Mouse (Mus musculus) forebrain, embryonic 15.5 days (tissue): ENCODE data around the gene Lgals2. TPM values are rescaled to one million over a fixed set of nuclear protein-coding genes. Genes with fewer than 3 reads are reported as not detected.

Source experiments
- ATAC-seq: fragments of 200-750 bp; cut with Nextera tagmentation; replicated peaks from 2 replicates; pipeline ENCODE4 v1.8.0; 2017; ENCODE audit warnings: mild to moderate bottlenecking, moderate TSS enrichment, moderate library complexity
- H3K27ac ChIP-seq: fragments of 300-500 bp; sonication (generic); replicated peaks from 2 replicates; pipeline ENCODE4 v1.5.1; 2015; ENCODE audit warnings: mild to moderate bottlenecking, inconsistent platforms
- H3K27me3 ChIP-seq: fragments of 300-500 bp; sonication (generic); 2 replicates; pipeline ENCODE4 v1.6.1; 2015; ENCODE audit warnings: inconsistent platforms
- H3K36me3 ChIP-seq: fragments of 300-500 bp; sonication (generic); 2 replicates; pipeline ENCODE4 v1.6.1; 2015; ENCODE audit warnings: mild to moderate bottlenecking, inconsistent platforms
- H3K4me1 ChIP-seq: fragments of 300-500 bp; sonication (generic); 2 replicates; pipeline ENCODE4 v1.6.1; 2015; ENCODE audit warnings: inconsistent platforms
- H3K4me2 ChIP-seq: fragments of 300-500 bp; sonication (generic); replicated peaks from 2 replicates; pipeline ENCODE4 v1.6.1; 2015; ENCODE audit warnings: mild to moderate bottlenecking, inconsistent platforms
- H3K4me3 ChIP-seq: fragments of 300-500 bp; sonication (generic); 2 replicates; pipeline ENCODE4 v1.5.1; 2015; ENCODE audit warnings: mild to moderate bottlenecking, inconsistent platforms
- H3K9ac ChIP-seq: fragments of 300-500 bp; sonication (generic); replicated peaks from 2 replicates; pipeline ENCODE4 v1.6.1; 2015; ENCODE audit warnings: mild to moderate bottlenecking, inconsistent platforms
- H3K9me3 ChIP-seq: fragments of 300-500 bp; sonication (generic); 2 replicates; pipeline ENCODE4 v1.6.1; 2016; ENCODE audit warnings: inconsistent platforms
- WGBS: fragments of 180-500 bp; shearing (Covaris S2); methylation state at CpG from one replicate; pipeline ENCODE4 v1.1.7; 2015; ENCODE audit warnings: mixed read lengths; 5-methylcytosine and 5-hydroxymethylcytosine counted together
- polyA plus RNA-seq: library from polyadenylated mRNA; unstranded; fragments of >200 nt; fragmentation: Nextera tagmentation; extraction: Ambion mirVana; gene quantifications from 2 replicates; pipeline ENCODE4 v1.2.1, GENCODE M21; 2015

Lgals2 gene
- polyA plus RNA-seq, 1 experiment from 2014 or later, result not detected

DNA sequence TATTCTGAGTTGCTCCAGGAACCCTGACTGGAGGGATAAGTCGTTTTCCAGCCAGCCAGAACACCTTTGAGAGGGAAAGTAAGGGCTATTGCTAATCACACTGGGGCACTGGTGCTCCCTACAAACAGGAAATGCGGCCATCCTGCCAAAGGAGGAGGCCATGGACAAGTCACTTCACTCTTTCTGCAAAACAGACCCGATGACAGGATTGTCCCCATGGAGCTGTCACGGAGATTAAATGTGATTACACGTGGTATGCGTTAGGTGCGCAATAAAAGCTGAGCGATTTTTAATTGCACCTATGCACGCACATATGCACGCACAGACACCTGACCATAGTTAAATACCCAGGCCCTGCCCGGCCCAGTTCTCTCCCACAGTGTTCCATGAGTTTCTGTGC lies 14.6 kb downstream of the Lgals2 start:
- 60% methylated on average over 11 of the region's 11 CpGs for WGBS
- Histone ChIP-seq H3K9ac (no peak overlapping the region), H3K4me1 (peaks cover 43% of the 10 kb centered on the region), H3K27me3 (peaks cover 26% of the 10 kb centered on the region), H3K4me2 (no peak overlapping the region), H3K9me3 (no peaks in the 10 kb centered on the region), H3K36me3 (no peaks in the 10 kb centered on the region), H3K27ac (no peak overlapping the region), H3K4me3 (no peak overlapping the region)
- ATAC-seq, result no peak

DNA sequence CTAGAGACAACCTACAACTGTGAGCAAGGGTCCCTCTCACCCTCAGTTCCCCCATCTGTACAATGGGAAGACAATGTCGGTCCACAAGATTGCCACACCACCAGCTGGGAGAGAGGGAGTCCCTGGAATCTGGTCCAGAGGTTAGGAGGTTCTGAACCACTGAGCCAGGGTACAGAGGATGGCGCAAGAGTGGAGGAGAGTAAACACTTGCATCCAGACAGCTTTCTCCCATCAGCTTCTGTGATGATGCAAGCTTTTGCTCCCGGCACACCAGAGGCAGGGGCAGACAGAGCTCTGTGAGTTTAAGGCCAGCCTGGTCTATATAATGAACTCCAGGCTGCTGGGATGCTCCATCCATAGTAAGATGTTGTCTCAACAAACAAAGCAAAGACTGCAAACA lies 15.1 kb downstream of the Lgals2 start:
- Histone ChIP-seq H3K4me3 (no peak overlapping the region), H3K27ac (no peak overlapping the region), H3K4me1 (peaks cover 46% of the 10 kb centered on the region), H3K9ac (no peak overlapping the region), H3K27me3 (peaks cover 26% of the 10 kb centered on the region), H3K4me2 (no peak overlapping the region), H3K9me3 (no peaks in the 10 kb centered on the region), H3K36me3 (no peaks in the 10 kb centered on the region)
- 55% methylated on average over 3 of the region's 3 CpGs for WGBS
- ATAC-seq, result no peak

DNA sequence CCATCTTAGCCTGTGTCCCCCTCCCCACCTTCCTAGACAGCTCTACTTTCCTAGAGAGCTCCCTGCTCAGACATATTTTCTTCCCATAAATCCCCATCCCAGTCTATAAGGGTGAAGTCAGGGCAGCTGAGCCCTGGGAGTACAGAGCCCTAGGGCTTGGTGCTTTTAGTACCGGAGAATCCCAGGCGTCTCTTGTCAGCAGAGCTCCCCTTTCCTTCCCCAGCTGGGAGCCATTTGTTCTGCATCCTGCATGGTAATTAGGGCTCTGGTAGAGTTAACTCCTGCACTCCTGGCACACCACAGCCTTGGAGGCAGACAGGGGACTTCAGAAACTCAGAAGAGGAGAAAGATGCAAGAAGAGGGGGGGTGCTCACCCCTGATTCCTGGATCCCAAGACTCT lies 15.6 kb downstream of the Lgals2 start:
- Histone ChIP-seq H3K4me3 (no peak overlapping the region), H3K9me3 (no peaks in the 10 kb centered on the region), H3K4me1 (peaks cover 43% of the 10 kb centered on the region), H3K4me2 (no peak overlapping the region; the same call in 1 of the 2 replicates), H3K27ac (peak overlapping the region; percentile 58), H3K27me3 (peaks cover 26% of the 10 kb centered on the region), H3K36me3 (no peaks in the 10 kb centered on the region), H3K9ac (no peak overlapping the region; the same call in 1 of the 2 replicates)
- ATAC-seq, result peak; percentile 66
- WGBS, result 0% methylated on average over 2 of the region's 2 CpGs

- H3K36me3 ChIP-seq, result no peaks in the 10 kb centered on the region
- H3K27ac ChIP-seq, result peak overlapping the region; percentile 43; the same call in 1 of the 2 replicates
- peaks cover under 1% of the 10 kb centered on the region; the same call in 1 of the 2 replicates for H3K27me3 ChIP-seq
- peaks cover 48% of the 10 kb centered on the region for H3K4me1 ChIP-seq
- H3K9ac ChIP-seq, result no peak overlapping the region
- WGBS, result 59% methylated on average over 8 of the region's 8 CpGs
- H3K4me2 ChIP-seq, result no peak overlapping the region
- ATAC-seq, result no peak
- H3K9me3 ChIP-seq, result no peaks in the 10 kb centered on the region
- H3K4me3 ChIP-seq, result no peak overlapping the region
These were observed 19.2 kb downstream of the Lgals2 start for GRCm38 (mm10) chr15:78836086-78836621.

DNA sequence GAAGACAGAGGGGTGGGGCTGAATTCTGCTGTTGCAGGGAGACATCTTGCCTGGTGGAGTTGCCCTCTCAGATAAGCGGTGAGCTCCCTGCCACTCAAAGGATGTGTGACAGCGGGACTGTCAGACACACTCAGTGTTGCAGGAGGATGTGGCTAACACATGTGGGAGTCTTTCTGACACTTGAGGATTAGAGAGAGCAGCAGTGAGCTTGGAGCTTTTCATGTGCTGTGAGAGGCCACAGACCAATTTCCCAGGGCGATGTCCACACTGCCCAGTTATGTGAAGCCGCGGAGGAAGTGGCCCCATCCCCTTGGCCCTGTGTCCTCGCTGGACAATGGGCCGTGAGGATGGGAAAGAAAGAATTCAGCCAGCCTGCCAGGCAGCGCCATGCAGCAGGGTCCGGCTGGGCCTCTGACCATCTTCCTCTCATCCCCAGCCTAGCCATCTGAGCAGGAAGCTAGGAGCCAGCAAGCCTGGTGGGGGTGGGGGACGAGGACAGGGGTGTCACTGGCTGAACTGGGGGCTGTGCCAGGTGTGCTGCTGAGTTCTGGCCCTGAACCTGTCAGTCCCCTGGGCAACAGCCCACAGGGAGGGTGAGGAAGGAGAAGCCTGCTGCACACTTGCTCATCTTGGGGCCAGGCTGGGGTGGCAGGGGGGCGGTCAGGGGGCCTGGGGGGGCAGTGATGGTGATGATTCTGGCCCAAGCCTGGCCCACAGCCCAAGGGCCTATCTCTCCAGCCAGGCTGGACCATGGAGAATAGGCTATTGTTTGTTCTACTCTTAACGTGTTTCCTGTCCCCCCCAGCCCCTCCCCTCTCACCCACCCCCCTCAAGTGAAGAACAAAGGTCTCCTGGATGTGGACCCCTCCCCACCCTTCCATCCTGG lies 19.9 kb downstream of the Lgals2 start:
- Histone ChIP-seq H3K36me3 (no peaks in the 10 kb centered on the region), H3K27me3 (no peaks in the 10 kb centered on the region), H3K9ac (no peak overlapping the region), H3K4me2 (no peak overlapping the region), H3K9me3 (no peaks in the 10 kb centered on the region), H3K27ac (peak overlapping the region; percentile 64), H3K4me3 (no peak overlapping the region), H3K4me1 (peaks cover 41% of the 10 kb centered on the region)
- WGBS, result 25% methylated on average over 12 of the region's 12 CpGs
- ATAC-seq, result no peak

DNA sequence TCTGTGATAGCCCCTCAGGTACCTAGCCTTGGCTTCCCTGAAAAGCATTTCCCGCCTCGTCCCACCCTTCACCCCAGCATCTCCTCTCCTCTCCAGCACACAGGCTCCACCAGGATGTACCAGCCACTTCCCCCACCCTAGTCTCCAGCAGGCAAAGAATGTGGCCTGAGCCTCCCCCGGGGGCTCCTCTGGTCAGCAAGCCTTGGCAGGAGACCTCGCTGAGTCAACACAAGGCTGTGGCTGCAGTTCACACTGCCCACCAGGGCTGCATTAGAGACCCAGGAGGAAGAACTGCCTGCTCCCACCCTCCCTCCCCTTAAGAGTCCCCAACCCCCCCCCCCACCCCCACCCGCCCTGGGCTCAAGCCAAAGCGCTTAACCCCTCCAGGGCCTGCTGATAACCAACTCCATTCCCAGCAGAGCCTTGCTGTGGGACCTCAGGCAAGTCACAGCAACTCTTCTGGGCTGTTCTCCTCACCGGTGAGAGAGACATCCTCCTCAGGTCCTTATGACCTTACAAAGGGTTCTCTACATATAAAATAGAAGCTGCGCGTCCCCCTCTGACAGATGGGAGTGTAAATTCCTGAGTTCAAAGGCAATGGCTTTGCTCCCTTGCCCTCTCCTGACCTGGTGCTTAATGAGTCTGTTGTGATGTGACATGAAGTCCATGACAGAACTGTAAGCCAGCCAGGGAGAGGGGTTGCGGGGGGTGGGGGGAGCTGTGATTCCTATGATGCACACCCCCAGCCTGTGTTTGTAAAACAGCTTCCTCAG lies 20.9 kb downstream of the Lgals2 start:
- 62% methylated on average over 10 of the region's 10 CpGs for WGBS
- peaks cover 30% of the 10 kb centered on the region for H3K4me1 ChIP-seq
- peak overlapping the region; percentile 64; the same call in 1 of the 2 replicates for H3K27ac ChIP-seq
- no peak overlapping the region for H3K9ac ChIP-seq
- H3K27me3 ChIP-seq, result no peaks in the 10 kb centered on the region
- H3K9me3 ChIP-seq, result no peaks in the 10 kb centered on the region
- H3K4me3 ChIP-seq, result no peak overlapping the region
- H3K36me3 ChIP-seq, result no peaks in the 10 kb centered on the region
- no peak overlapping the region for H3K4me2 ChIP-seq
- no peak; the same call in 1 of the 2 replicates for ATAC-seq

- Histone ChIP-seq H3K4me1 (peaks cover 28% of the 10 kb centered on the region), H3K27ac (peak overlapping the region; percentile 72; the same call in 1 of the 2 replicates), H3K36me3 (no peaks in the 10 kb centered on the region), H3K4me2 (no peak overlapping the region), H3K9me3 (no peaks in the 10 kb centered on the region), H3K27me3 (0 out of 2 replicates have a peak, but pooled peaks cover 3% of the 10 kb centered on the region), H3K9ac (no peak overlapping the region), H3K4me3 (no peak overlapping the region)
- 95% methylated on average over 3 of the region's 3 CpGs for WGBS
- ATAC-seq, result no peak
These were observed 21.7 kb downstream of the Lgals2 start for GRCm38 (mm10) chr15:78833582-78833981.

- H3K9me3 ChIP-seq, result no peaks in the 10 kb centered on the region
- H3K27me3 ChIP-seq, result 0 out of 2 replicates have a peak, but pooled peaks cover 8% of the 10 kb centered on the region
- no peaks in the 10 kb centered on the region for H3K36me3 ChIP-seq
- no peak overlapping the region for H3K4me3 ChIP-seq
- H3K27ac ChIP-seq, result peak overlapping the region; percentile 72
- ATAC-seq, result peak; percentile 79
- H3K4me1 ChIP-seq, result peaks cover 36% of the 10 kb centered on the region
- WGBS, result 7% methylated on average over 14 of the region's 14 CpGs
- no peak overlapping the region for H3K4me2 ChIP-seq
- H3K9ac ChIP-seq, result peak overlapping the region; percentile 21; the same call in 1 of the 2 replicates
These were observed 22.6 kb downstream of the Lgals2 start for GRCm38 (mm10) chr15:78832701-78833123.

DNA sequence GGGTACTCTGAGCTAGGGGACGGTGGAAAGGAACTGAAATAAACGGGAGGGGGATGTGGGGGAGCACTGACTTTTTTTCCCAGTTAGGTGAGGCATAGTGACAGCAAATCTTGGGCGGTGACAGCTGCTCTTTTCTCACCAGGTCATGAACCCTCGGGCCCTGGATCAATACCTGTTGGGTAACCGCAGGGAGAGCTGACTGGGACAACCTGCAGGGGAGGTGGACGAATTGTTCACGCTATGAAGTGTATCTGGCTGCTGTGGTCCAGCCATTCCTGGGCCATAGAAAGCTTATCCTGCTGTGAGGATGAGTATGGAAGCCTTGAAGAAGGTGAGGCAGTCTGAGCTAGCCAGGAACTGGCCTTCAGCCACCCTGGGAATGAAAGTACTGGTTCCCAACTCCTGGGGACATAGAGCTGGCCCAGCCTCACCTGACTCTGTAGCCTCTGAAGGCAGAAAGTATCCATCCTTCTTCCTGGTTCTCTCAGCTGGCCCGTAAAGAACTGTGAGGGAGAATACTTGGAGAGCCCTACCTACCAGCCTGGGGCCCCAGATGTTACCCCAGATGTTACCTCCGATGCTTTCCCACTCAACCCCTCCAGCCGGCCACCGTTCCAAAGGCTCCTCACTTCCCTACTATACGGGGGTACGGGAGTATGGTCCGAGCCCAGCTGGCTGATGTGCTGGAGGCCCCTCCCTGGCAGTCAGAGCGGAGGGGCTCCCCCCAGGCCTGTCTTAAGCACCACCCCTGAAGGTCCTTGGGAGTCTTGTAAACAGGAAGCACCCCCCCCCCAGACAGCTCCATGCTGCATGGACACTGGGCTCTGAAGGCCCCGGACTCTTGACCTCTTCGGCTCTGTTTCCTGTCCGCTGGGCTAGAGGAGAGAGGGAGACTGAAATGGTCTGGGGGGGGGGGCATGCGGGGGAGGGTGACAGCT lies 23.3 kb downstream of the Lgals2 start:
- Histone ChIP-seq H3K36me3 (no peaks in the 10 kb centered on the region), H3K9ac (no peak overlapping the region), H3K27ac (peak overlapping the region; percentile 72), H3K9me3 (no peaks in the 10 kb centered on the region), H3K4me3 (no peak overlapping the region), H3K4me1 (peaks cover 37% of the 10 kb centered on the region), H3K27me3 (0 out of 2 replicates have a peak, but pooled peaks cover 11% of the 10 kb centered on the region), H3K4me2 (no peak overlapping the region)
- 51% methylated on average over 19 of the region's 19 CpGs for WGBS
- ATAC-seq, result peak; percentile 17

- Histone ChIP-seq H3K9ac (no peak overlapping the region), H3K4me1 (peaks cover 34% of the 10 kb centered on the region), H3K27ac (no peak overlapping the region), H3K9me3 (no peaks in the 10 kb centered on the region), H3K4me3 (no peak overlapping the region), H3K27me3 (0 out of 2 replicates have a peak, but pooled peaks cover 11% of the 10 kb centered on the region), H3K4me2 (no peak overlapping the region), H3K36me3 (no peaks in the 10 kb centered on the region)
- 61% methylated on average over 10 of the region's 10 CpGs for WGBS
- no peak for ATAC-seq
These were observed 24.3 kb downstream of the Lgals2 start for GRCm38 (mm10) chr15:78830742-78831719.
